Comparison of ENCODE assay signal across 19 mouse cellular contexts in genomic region chr13:93717113-93717512, GRCm38 (mm10). TPM values are rescaled to one million over a fixed set of nuclear protein-coding genes. Genes with fewer than 3 reads are reported as not detected.
DNase-seq lines count a peak whose midpoint lies in the region; ATAC-seq lines count a peak whose summit lies in the region.
"Had no signal": no experiment of that assay in that cellular context is flagged by ENCODE, and none has a peak within 500 bp of the region (broad histone marks: within the 10 kb centered on the region; RNA-seq: fewer than 3 reads in every experiment).

No protein-coding gene starts in this region.

- H3K4me2 ChIP-seq in hindbrain, embryonic 16.5 days (ENCODE audit: low read length), result no peak overlapping the region
- H3K4me2 ChIP-seq in embryonic facial prominence, embryonic 14.5 days (ENCODE audit: low read depth, low read length), result no peak overlapping the region
- H3K4me2 ChIP-seq: forebrain, embryonic 13.5 days; liver, embryonic 13.5 days had no signal

- H3K27ac ChIP-seq in hindbrain, embryonic 10.5 days, result no peak overlapping the region
- no peak overlapping the region for H3K27ac ChIP-seq in hindbrain, embryonic 16.5 days (ENCODE audit: low read depth, low read length)
- H3K27ac ChIP-seq in embryonic facial prominence, embryonic 14.5 days (replicated peaks; ENCODE audit: low read depth, low read length), result no peak overlapping the region
- H3K27ac ChIP-seq: forebrain, embryonic 13.5 days; liver, embryonic 13.5 days had no signal

- H3K27me3 ChIP-seq in hindbrain, embryonic 10.5 days (ENCODE audit: insufficient read depth, poor library complexity, severe bottlenecking), result no peaks in the 10 kb centered on the region
- no peaks in the 10 kb centered on the region for H3K27me3 ChIP-seq in hindbrain, embryonic 16.5 days (replicated peaks; ENCODE audit: control insufficient read depth, insufficient read depth, low read length)
- H3K27me3 ChIP-seq in embryonic facial prominence, embryonic 14.5 days (replicated peaks; ENCODE audit: control insufficient read depth, insufficient read depth, low read length), result no peaks in the 10 kb centered on the region
- H3K27me3 ChIP-seq: forebrain, embryonic 13.5 days; liver, embryonic 13.5 days had no signal

- WGBS in hindbrain, embryonic 10.5 days, result 57% methylated on average over 7 of the region's 7 CpGs
- 42% methylated on average over 7 of the region's 7 CpGs for WGBS in hindbrain, embryonic 16.5 days
- WGBS in embryonic facial prominence, embryonic 14.5 days, result 32% methylated on average over 7 of the region's 7 CpGs

- no peak overlapping the region for H3K4me3 ChIP-seq in hindbrain, embryonic 10.5 days
- H3K4me3 ChIP-seq in hindbrain, embryonic 16.5 days (ENCODE audit: low read length), result no peak overlapping the region
- H3K4me3 ChIP-seq in embryonic facial prominence, embryonic 14.5 days (ENCODE audit: low read depth, low read length), result no peak overlapping the region
- H3K4me3 ChIP-seq: forebrain, embryonic 13.5 days; liver, embryonic 13.5 days had no signal

- H3K4me1 ChIP-seq in hindbrain, embryonic 10.5 days (replicated peaks), result 0 out of 2 replicates have a peak, but pooled peaks cover 4% of the 10 kb centered on the region
- no peaks in the 10 kb centered on the region for H3K4me1 ChIP-seq in hindbrain, embryonic 16.5 days (ENCODE audit: control insufficient read depth, insufficient read depth, low read depth, low read length)
- H3K4me1 ChIP-seq in embryonic facial prominence, embryonic 14.5 days (ENCODE audit: control insufficient read depth, insufficient read depth, low read length), result no peaks in the 10 kb centered on the region
- H3K4me1 ChIP-seq: forebrain, embryonic 13.5 days; liver, embryonic 13.5 days had no signal

- no peak for ATAC-seq in hindbrain, embryonic 16.5 days
- no peak for ATAC-seq in embryonic facial prominence, embryonic 14.5 days (ENCODE audit: low read depth)
- no peak for ATAC-seq in inflammation-experienced regulatory T-cells, adult 6 months
- ATAC-seq: forebrain, embryonic 13.5 days had no signal

- no peaks in the 10 kb centered on the region for H3K9me3 ChIP-seq in hindbrain, embryonic 10.5 days
- no peaks in the 10 kb centered on the region for H3K9me3 ChIP-seq in hindbrain, embryonic 16.5 days (ENCODE audit: control insufficient read depth, low read length)
- no peaks in the 10 kb centered on the region for H3K9me3 ChIP-seq in embryonic facial prominence, embryonic 14.5 days (ENCODE audit: control insufficient read depth, low read length)
- H3K9me3 ChIP-seq: forebrain, embryonic 13.5 days; liver, embryonic 13.5 days had no signal

- no peaks in the 10 kb centered on the region for H3K36me3 ChIP-seq in hindbrain, embryonic 10.5 days
- no peaks in the 10 kb centered on the region for H3K36me3 ChIP-seq in hindbrain, embryonic 16.5 days (ENCODE audit: control insufficient read depth, insufficient read depth, low read length)
- H3K36me3 ChIP-seq in embryonic facial prominence, embryonic 14.5 days (ENCODE audit: control insufficient read depth, insufficient read depth, low read length), result no peaks in the 10 kb centered on the region
- H3K36me3 ChIP-seq: liver, embryonic 13.5 days had no signal

- no peak overlapping the region for H3K9ac ChIP-seq in hindbrain, embryonic 16.5 days (ENCODE audit: low read depth, low read length)
- no peak overlapping the region for H3K9ac ChIP-seq in embryonic facial prominence, embryonic 14.5 days (ENCODE audit: low read depth, low read length)
- H3K9ac ChIP-seq: forebrain, embryonic 13.5 days; liver, embryonic 13.5 days had no signal

- peak; percentile 9 for DNase-seq in hindbrain, embryonic 10.5 days (ENCODE audit: low spot score)
- peak; percentile 45 for DNase-seq in embryo, embryonic 11 days
- DNase-seq in embryonic facial prominence, embryonic 14.5 days (ENCODE audit: low spot score), result peak; percentile 14
- no peak for DNase-seq in spleen, postnatal 4 days (ENCODE audit: low spot score in 2 of 2)
- no peak for DNase-seq in frontal cortex, postnatal 25 days (ENCODE audit: low spot score in 2 of 2)
- DNase-seq: cerebellum, adult 11 months; cerebellum, adult 9-11 months; gastrocnemius, postnatal 25 days; kidney, adult 18-20 months; liver, embryonic 13.5 days; lung, adult 2 months; midbrain, embryonic 14.5 days; right cerebral cortex, postnatal 14 days had no signal

RNA-seq across cellular contexts. Expression of gene Dmgdh, which starts 42.9 kb away (rescaled TPM):
- polyA plus RNA-seq in hindbrain, embryonic 10.5 days (2016; fragmentation: Nextera tagmentation; extraction: Ambion mirVana), result 0.27 TPM in 1 of 2 replicates, not detected in the other
- 0.24 and 0.42 TPM in 2 replicates for polyA plus RNA-seq in hindbrain, embryonic 16.5 days (2015; fragmentation: Nextera tagmentation; extraction: Ambion mirVana)
- polyA plus RNA-seq in embryonic facial prominence, embryonic 14.5 days (2014; fragmentation: Nextera tagmentation; extraction: Ambion mirVana), result 0.07 TPM in 2 replicates
- polyA plus RNA-seq in inflammation-experienced regulatory T-cells, adult 6 months (2017; shearing (Covaris generic)), result not detected
- polyA plus RNA-seq: neural tube, embryonic 11.5 days; thymus, postnatal 0 days had no signal

RNA-seq across cellular contexts. Expression of gene Bhmt2, which starts 43.0 kb away (rescaled TPM):
- 0.09 and 0.17 TPM in 2 replicates for polyA plus RNA-seq in hindbrain, embryonic 10.5 days (2016; fragmentation: Nextera tagmentation; extraction: Ambion mirVana)
- polyA plus RNA-seq in hindbrain, embryonic 16.5 days (2015; fragmentation: Nextera tagmentation; extraction: Ambion mirVana), result 0.07 and 0.11 TPM in 2 replicates
- polyA plus RNA-seq in embryonic facial prominence, embryonic 14.5 days (2014; fragmentation: Nextera tagmentation; extraction: Ambion mirVana), result not detected in 2 replicates
- polyA plus RNA-seq in inflammation-experienced regulatory T-cells, adult 6 months (2017; shearing (Covaris generic)), result not detected
- polyA plus RNA-seq: forebrain, embryonic 13.5 days; heart, embryonic 14.5 days; midbrain, embryonic 14.5 days; neural tube, embryonic 11.5 days; thymus, postnatal 0 days had no signal

RNA-seq across cellular contexts. Expression of gene Arsb, which starts 54.3 kb away (rescaled TPM):
- 3.2 and 5.1 TPM in 2 replicates for polyA plus RNA-seq in hindbrain, embryonic 10.5 days (2016; fragmentation: Nextera tagmentation; extraction: Ambion mirVana)
- 12.1 and 14.1 TPM in 2 replicates for polyA plus RNA-seq in hindbrain, embryonic 16.5 days (2015; fragmentation: Nextera tagmentation; extraction: Ambion mirVana)
- 23.3 and 24.0 TPM in 2 replicates for polyA plus RNA-seq in embryonic facial prominence, embryonic 14.5 days (2014; fragmentation: Nextera tagmentation; extraction: Ambion mirVana)
- 10 to 100 TPM in 1 of 3 experiments, 1 to 10 TPM in 2; 6.2 to 26.1 (median 9.5) TPM for polyA plus RNA-seq in inflammation-experienced regulatory T-cells, adult 6 months (2017; shearing (Covaris generic))

Comparison
In these comparisons a context has a peak if more than half of its experiments do, and no peak if none do; other contexts are left out.
1. DNase-seq: peak in hindbrain, embryonic 10.5 days (single experiment), embryo, embryonic 11 days (single experiment) and embryonic facial prominence, embryonic 14.5 days (single experiment); none in spleen, postnatal 4 days (0 of 2) and frontal cortex, postnatal 25 days (0 of 2).